Mouse (Mus musculus): ENCODE measurements at regions not wholly inside any gene's neighbourhood (a gene's known extent, or its start where the extent isn't known, plus 50 kb on each side); places are given as distances from the start of the nearest gene placed in this dataset.
A peak's percentile ranks its signal among the peaks of the same experiment; 100 is the strongest.

DNA sequence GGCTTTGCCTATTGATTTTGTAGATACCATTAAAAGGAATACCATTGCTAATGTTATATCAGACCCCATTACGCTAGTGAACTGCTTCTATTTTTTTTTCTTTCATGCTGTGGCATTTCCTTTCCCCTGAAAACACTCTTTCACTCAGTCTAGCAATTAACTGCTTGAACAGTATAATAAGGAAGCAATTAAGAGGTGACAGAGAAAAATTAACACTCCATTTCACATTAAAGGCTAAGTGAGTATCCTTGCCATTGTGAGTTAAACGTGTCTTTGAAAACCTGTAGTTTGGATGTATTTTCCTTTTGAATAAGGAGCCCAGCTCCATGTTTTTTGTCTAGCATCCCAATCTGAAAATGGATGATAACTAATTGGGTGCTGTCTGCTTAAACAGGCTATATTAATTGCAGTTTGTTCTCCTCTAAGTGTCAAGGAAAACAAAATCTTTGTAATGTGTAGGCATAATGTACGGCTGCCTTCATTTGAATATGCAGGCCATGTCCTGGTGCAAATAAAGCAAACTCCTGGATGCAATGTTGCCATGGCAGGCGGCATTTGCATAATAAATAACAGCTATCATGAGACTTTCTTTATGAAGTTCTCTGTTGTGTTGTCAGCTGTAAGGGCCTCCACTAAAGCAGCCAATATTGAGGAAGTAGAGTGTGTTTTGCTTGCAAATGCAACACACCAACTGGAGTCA is 423.3 kb downstream of the Zic3 start:
- DNase-seq (ENCODE audit: low spot score), result no peak

DNA sequence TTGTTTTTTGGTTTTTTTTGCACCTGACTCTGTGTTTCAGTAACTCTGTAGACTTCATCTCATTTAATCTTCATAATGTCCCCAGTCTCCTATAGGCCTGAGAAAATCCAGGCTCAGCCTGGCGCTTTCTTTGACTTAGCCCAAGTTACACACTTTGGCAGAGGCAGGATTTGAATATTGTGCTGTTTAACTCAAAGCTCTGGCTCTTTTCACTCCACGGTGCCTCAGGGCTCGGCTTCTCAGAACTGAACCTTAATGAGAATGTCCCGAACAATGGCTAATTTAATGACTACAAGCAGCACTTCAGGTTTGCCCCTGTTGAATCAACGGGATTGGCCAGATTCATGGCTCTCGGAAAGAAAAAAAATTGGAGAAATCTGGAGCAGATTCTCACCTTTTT is 425.1 kb downstream of the Zic3 start:
- DNase-seq (ENCODE audit: low spot score), result no peak

DNA sequence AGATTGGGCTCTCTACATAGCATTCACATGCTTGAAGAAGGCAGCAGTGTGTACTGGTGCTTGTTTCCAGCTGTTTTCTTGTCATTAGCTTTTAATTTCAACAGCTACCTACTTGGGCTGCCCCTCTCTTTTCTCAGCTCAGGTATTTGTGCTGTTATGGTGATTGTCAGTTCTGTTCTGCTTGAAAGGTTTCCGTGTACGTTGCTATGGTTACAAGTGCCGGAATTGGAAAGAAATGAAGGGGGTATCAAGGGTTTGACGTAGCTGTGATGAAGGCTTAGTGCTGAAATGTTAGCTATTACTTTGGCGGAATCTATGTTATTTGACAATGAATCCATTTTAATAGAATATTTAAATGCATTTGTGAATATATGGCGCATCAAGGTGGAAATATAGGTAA is 439.5 kb upstream of the 4930550L24Rik start:
- no peak for DNase-seq (ENCODE audit: low spot score)

DNA sequence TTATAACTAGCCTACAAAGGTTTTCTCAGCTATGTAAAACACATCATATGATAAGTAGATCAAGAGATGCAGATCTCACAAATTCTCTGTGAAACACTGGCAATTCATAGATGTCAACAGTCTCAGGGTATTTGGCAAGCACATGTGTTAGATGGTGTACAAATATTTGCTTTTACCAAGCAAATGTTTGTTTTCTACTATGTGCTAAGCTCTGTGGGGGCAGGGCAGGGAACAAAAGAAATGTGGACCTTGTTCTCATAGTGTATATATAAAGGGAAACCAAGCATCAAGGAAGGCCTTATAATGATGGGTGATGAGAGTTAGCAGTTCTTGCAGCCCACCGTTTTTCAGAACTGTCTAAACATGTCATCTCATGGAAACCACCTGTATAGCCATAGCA is 438.2 kb upstream of the 4930550L24Rik start:
- DNase-seq (ENCODE audit: low spot score), result peak; percentile 3

DNA sequence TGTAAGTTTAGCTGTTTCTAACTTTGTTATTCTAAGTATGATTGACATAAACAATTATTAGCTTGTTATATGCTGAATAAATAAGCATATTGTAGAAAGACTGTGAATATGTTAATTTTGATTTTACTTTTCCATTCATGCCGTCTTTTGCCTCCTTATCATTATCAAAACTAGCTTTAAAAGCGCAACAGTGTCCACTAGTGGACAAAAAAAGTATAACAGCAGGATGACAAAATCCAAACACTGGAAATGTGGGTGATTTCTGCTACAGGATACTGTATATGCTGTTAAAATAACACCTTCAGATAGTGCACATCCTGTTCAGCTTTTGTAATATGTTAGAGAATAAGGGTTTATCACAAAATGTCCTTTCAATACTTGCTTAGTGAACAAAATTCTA is 418.3 kb upstream of the 4930550L24Rik start:
- DNase-seq (ENCODE audit: low spot score), result no peak

DNA sequence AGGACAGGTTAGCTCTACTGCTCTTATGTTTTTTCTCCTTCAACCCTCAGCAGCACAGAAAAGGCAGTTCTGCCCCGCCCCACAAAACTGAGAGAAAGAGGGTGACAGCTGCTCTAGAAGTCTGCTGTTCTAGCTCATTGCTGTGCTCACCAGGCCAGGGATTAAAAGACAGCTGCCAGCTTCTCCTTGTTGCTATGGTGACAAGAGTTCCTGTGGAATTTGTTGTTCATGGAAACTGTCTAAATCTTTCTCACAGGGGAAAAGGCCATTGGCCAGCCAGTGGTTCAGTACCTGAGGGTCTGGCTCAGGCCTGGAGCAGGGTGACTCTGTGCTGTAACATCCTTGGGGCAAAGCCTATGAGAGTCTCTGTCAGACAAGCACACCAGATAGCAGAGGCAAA is 405.6 kb upstream of the 4930550L24Rik start:
- DNase-seq (ENCODE audit: low spot score), result no peak

DNA sequence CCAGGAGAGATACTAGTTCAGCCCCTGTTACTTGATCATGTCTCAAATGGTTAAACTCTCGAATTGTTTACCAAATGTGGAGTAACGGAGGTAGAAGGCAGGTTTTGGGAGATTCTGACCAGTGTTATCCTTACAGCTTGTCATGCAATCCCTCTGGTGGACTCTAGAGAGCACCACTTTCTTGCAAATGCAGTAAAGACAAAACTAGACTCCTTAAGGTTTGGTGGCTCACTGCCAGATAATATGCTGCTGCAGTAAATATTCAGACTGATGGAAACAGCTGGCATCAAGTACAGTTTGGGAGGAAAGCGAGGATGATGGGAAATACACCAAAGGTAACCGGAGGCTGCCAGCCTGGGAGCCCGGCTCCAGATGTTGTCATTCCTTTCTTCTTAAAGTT is 394.2 kb upstream of the 4930550L24Rik start:
- no peak for DNase-seq (ENCODE audit: low spot score)

All from yolk sac, embryonic 10.5 days (tissue).